Mouse (Mus musculus): ENCODE measurements around the gene Ang4. TPM values are rescaled to one million over a fixed set of nuclear protein-coding genes. Genes with fewer than 3 reads are reported as not detected.
"Not testable (repeated sequence)": the region's sequence is repeated elsewhere in the genome, so short reads cannot be mapped to it uniquely, and the experiment has no call there.

Ang4 gene
- polyA plus RNA-seq, 1 experiment, result not detected

DNA sequence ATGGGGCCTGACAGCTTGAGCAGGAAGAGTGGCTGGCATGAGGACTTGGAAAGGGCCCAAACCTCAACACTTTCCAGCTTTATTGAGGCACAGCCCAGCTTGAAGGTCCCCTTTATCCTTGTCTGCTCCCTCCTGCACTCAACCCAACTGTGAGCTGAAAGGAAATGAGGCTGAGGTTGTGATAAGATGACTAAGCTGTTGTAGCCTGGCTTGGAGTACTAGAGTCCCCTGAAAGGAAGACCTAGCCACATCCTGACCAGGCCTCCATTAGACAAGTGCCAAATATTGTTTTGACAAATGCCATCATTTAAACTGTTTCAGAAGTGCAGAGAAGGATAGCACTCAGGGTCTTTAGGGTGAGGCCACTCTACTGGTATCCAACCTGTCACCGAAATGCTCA lies 4.4 kb upstream of the Ang4 start:
- WGBS, result 98% methylated on average over 1 of the region's 1 CpGs
- no peak overlapping the region for H3K4me3 ChIP-seq (ENCODE audit: extremely low read depth, insufficient read depth, insufficient read length)
- no peaks in the 10 kb centered on the region for H3K27me3 ChIP-seq (ENCODE audit: control insufficient read depth, insufficient read depth, low read length)
- H3K36me3 ChIP-seq (ENCODE audit: control insufficient read depth, insufficient read depth, low read length), result no peaks in the 10 kb centered on the region
- DNase-seq (ENCODE audit: low read depth in 1 of 2, low spot score in 2 of 2), result no peak
- no peaks in the 10 kb centered on the region for H3K4me1 ChIP-seq (ENCODE audit: control insufficient read depth, insufficient read depth, insufficient read length)
- TF ChIP-seq CTCF (IDR thresholded peaks at IDR 0.05; ENCODE audit: extremely low read depth, insufficient read depth, insufficient read length, insufficient replicate concordance) (no peak), POLR2A (IDR thresholded peaks at IDR 0.05; ENCODE audit: low read depth, low read length) (no peak)
- H3K27ac ChIP-seq (ENCODE audit: insufficient read depth, low read length), result no peak overlapping the region

DNA sequence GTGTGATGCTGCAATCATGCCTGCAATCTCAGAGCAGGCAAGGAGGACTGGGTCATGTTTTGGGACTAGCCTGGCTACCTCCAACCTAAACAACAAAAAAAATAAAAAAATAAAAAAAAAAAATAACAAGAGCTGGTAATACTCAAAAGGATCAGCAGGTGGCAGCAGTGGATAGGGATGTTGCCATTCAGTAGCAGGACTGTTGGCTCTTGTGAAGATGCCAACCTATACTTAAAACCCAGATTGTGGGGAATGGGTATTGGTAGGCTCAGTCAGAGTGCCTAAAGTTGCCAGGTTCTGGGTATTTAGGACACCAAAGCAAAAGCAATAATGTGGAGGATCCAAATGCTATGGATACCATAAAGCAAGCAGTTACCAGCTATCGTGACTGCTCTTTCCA lies 2.0 kb downstream of the Ang4 start:
- not testable (repeated sequence) for H3K36me3 ChIP-seq (ENCODE audit: control insufficient read depth, insufficient read depth, low read length); H3K27ac ChIP-seq (ENCODE audit: insufficient read depth, low read length); H3K4me3 ChIP-seq (ENCODE audit: extremely low read depth, insufficient read depth, insufficient read length); DNase-seq (ENCODE audit: low read depth in 1 of 2, low spot score in 2 of 2); H3K27me3 ChIP-seq (ENCODE audit: control insufficient read depth, insufficient read depth, low read length); H3K4me1 ChIP-seq (ENCODE audit: control insufficient read depth, insufficient read depth, insufficient read length)
- 97% methylated on average over 1 of the region's 1 CpGs for WGBS

DNA sequence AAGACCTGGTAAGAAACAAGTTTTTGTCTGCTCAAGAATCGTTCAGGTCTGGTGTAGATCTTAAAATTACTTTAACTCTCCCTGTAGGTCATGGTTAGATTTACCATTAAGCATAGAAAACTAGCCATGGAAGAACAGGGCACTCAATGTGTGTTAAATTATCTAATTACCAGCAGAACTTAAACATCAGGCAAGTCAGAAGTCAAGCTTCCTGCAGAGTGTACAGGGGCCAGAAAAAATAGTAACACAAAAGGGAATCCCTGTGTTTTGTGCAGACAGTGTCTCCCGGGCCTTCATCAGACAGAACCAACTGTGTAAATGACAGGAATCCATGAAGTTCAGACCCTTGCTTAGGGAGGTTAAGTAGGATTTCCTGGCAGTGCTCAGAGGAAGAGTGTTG lies 17.4 kb downstream of the Ang4 start:
- WGBS, result 85% methylated on average over 2 of the region's 2 CpGs
- Histone ChIP-seq H3K4me3 (ENCODE audit: extremely low read depth, insufficient read depth, insufficient read length) (no peak overlapping the region), H3K4me1 (ENCODE audit: control insufficient read depth, insufficient read depth, insufficient read length) (no peaks in the 10 kb centered on the region), H3K36me3 (ENCODE audit: control insufficient read depth, insufficient read depth, low read length) (no peaks in the 10 kb centered on the region), H3K27ac (ENCODE audit: insufficient read depth, low read length) (no peak overlapping the region), H3K27me3 (ENCODE audit: control insufficient read depth, insufficient read depth, low read length) (no peaks in the 10 kb centered on the region)
- no peak for DNase-seq (ENCODE audit: low read depth in 1 of 2, low spot score in 2 of 2)
- TF ChIP-seq POLR2A (IDR thresholded peaks at IDR 0.05; ENCODE audit: low read depth, low read length), result no peak

DNA sequence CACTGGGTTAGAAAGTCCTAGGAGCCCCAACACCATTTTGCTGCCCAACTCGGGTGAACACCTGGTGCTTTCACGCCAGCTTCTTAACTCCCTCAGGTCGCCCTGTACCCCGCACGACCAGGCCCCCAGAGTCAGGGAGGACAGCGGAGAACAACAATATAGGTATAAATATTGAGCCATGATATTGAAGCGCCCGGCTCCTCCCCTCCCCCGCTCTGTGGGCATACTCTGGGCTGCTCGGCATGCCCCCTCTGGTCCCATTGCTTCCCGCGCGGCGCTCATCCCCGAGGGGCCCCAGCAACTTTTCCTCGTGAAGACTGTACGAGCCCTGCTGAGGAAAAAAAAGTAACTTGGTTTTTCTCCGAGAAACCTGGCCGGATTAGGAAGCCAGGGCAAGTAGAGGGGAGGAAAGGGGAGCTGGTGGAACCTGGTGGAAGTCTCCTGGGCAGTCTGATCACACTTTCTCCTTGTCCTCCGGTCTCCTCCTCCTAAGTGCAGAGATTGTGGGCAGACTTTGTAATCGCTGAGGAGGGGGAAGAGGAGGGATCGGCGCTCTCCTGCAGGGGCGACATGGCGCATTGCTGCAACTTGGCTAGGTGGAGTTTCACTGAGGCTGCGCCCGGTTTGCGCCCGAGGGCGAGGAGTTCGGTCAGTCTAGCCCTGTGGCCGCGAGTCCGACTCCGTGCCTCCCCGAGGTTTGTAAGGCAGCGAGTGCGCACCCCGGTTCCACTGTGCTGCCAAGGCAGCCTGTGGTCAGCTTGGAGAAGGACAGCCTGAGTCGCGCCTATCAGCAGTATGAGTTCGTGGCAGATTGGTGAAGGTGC lies 32.8 kb downstream of the Ang4 start:
- Histone ChIP-seq H3K4me3 (ENCODE audit: extremely low read depth, insufficient read depth, insufficient read length) (no peak overlapping the region), H3K36me3 (ENCODE audit: control insufficient read depth, insufficient read depth, low read length) (no peaks in the 10 kb centered on the region), H3K27ac (ENCODE audit: insufficient read depth, low read length) (no peak overlapping the region), H3K27me3 (ENCODE audit: control insufficient read depth, insufficient read depth, low read length) (peaks cover 4% of the 10 kb centered on the region), H3K4me1 (ENCODE audit: control insufficient read depth, insufficient read depth, insufficient read length) (no peaks in the 10 kb centered on the region)
- DNase-seq (ENCODE audit: low read depth in 1 of 2, low spot score in 2 of 2), result no peak
- TF ChIP-seq POLR2A (IDR thresholded peaks at IDR 0.05; ENCODE audit: low read depth, low read length) (no peak), CTCF (IDR thresholded peaks at IDR 0.05; ENCODE audit: extremely low read depth, insufficient read depth, insufficient read length, insufficient replicate concordance) (no peak)
- 2% methylated on average over 42 of the region's 42 CpGs for WGBS

DNA sequence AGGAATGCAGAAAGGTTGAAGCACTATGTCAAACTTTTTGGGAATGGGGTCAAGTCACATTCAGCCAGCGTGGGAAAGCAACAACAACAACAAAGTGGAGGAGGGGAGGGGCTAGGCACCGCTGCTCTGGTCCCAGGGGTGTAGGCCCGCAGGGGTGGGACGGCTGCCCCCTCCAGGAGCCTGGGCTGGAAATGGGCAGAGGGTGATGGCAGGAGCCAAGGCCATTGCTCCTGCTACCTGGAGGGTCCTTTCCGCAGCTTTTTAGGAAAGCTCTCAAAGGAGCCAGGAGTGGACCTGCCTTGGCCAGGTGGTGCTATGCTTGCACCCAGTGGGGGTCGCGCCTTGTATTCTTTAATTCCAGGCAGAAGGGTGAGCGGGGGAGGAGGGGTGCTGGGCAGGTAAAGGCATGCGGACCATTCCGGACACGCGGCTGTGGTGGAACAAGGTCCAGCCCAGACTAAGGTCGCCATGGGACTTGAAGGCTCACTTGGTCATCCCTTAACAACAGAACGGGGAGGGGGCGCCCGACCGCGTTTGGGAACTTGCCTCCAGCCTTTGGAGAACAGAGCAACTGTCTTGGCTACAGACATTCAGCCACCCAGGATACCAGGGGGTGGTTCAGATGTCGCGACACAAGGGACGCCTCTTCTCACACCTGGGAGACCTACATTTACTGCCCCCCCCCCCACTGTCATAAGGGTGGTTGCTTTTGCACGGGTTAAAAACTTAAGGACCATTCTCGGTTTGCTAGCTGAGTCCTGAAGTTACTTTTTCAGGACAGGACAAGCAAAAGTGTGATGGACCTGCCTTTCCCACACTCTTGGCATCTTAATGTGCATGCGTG lies 34.0 kb downstream of the Ang4 start:
- Histone ChIP-seq H3K4me3 (ENCODE audit: extremely low read depth, insufficient read depth, insufficient read length) (no peak overlapping the region), H3K27me3 (ENCODE audit: control insufficient read depth, insufficient read depth, low read length) (peaks cover 4% of the 10 kb centered on the region), H3K4me1 (ENCODE audit: control insufficient read depth, insufficient read depth, insufficient read length) (no peaks in the 10 kb centered on the region), H3K36me3 (ENCODE audit: control insufficient read depth, insufficient read depth, low read length) (no peaks in the 10 kb centered on the region), H3K27ac (ENCODE audit: insufficient read depth, low read length) (no peak overlapping the region)
- 7% methylated on average over 24 of the region's 24 CpGs for WGBS
- no peak for DNase-seq (ENCODE audit: low read depth in 1 of 2, low spot score in 2 of 2)
- TF ChIP-seq POLR2A (IDR thresholded peaks at IDR 0.05; ENCODE audit: low read depth, low read length) (no peak), CTCF (IDR thresholded peaks at IDR 0.05; ENCODE audit: extremely low read depth, insufficient read depth, insufficient read length, insufficient replicate concordance) (no peak)

DNA sequence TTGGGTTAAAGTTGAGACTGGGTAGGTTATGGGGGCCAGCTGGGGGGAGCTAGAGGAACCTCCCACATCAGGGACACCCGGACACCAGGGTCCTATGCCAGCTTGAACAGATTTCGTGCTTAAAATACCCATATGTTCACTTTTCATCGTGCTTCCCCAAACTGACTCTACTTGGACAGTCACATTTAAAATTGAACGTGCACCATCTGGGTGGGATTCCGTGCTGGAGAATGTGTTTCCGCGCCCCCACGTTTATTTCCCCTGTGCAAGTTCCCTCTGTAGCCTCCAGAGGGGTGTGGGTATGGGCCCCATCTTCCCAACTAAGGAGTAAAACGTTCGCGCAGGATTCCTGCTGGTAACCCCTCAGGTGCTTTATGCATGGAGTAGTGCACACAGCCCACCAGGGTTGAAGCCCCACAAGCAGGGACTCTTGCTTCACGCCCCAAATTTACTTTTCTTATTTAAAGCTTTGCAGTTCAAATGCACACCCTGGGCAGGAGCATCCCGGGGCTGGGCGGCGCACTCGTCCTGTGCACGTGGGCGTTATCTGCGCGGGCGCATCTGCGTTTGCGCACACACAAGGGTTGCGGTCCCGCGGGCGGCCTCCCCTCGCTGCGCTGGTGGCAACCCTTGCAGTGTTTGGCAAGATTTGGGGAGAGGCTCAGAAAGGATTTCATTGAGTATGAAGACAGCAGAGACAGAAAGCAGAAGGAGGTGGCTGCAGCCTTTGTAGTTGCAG lies 34.8 kb downstream of the Ang4 start:
- DNase-seq (ENCODE audit: low read depth in 1 of 2, low spot score in 2 of 2), result no peak
- H3K27ac ChIP-seq (ENCODE audit: insufficient read depth, low read length), result no peak overlapping the region
- no peaks in the 10 kb centered on the region for H3K36me3 ChIP-seq (ENCODE audit: control insufficient read depth, insufficient read depth, low read length)
- TF ChIP-seq POLR2A (IDR thresholded peaks at IDR 0.05; ENCODE audit: low read depth, low read length) (no peak), CTCF (IDR thresholded peaks at IDR 0.05; ENCODE audit: extremely low read depth, insufficient read depth, insufficient read length, insufficient replicate concordance) (no peak)
- WGBS, result 4% methylated on average over 29 of the region's 29 CpGs
- peaks cover 4% of the 10 kb centered on the region for H3K27me3 ChIP-seq (ENCODE audit: control insufficient read depth, insufficient read depth, low read length)
- H3K4me3 ChIP-seq (ENCODE audit: extremely low read depth, insufficient read depth, insufficient read length), result no peak overlapping the region
- H3K4me1 ChIP-seq (ENCODE audit: control insufficient read depth, insufficient read depth, insufficient read length), result no peaks in the 10 kb centered on the region
